Mouse (Mus musculus): ENCODE data around the gene Atp8b2.

Gene Atp8b2

DNA sequence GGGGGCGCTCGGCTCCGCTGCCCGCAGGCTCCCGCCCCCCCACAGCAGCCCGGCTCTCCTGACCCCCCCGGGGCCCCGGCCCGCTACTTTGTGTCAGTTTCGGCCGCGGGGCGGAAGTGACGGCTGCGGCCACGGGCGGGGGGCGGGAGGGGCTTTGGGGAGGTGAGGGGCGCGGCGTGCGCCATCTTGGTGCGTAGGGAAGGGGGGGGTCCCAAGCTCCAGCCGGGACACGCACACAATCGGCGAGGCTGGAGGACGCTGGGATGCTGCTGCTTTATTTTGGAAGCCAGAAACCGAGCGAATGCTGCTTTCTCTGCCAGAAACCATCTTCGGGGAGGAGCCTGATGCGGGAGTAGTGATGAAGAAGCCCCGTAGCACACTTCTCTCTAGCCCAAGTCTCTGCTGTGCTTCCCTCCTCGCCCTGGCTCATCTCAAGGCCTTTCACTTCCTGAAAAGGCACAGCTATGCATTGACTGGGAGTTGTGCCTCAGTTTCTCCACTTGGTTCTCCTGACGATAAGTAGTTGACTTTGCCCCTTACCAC, at the start of gene Atp8b2:
TSS of gene Atp8b2 (minus strand) at position 288 of the 543 bp plus-strand sequence.
- peak; percentile 81 for DNase-seq

DNA sequence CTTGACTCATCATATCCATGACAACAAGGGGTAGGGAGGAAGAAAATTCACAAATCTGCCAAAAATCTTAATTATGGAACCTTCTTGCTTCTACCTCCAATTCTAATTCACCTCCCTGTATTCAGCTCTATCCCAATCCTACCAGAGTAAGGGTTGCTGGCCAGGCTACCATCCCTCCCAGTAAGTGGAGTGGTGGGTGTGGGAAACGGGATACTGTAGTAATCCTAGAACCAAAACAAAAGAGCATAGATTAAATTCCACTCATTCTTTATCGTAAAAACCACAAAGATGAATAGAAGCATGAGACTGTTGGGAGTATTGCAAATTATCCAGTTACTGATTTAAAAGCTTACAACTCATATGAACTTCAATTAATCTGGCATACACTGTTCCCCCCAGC, 47.0 kb upstream of the Atp8b2 start:
- DNase-seq: no peak

DNA sequence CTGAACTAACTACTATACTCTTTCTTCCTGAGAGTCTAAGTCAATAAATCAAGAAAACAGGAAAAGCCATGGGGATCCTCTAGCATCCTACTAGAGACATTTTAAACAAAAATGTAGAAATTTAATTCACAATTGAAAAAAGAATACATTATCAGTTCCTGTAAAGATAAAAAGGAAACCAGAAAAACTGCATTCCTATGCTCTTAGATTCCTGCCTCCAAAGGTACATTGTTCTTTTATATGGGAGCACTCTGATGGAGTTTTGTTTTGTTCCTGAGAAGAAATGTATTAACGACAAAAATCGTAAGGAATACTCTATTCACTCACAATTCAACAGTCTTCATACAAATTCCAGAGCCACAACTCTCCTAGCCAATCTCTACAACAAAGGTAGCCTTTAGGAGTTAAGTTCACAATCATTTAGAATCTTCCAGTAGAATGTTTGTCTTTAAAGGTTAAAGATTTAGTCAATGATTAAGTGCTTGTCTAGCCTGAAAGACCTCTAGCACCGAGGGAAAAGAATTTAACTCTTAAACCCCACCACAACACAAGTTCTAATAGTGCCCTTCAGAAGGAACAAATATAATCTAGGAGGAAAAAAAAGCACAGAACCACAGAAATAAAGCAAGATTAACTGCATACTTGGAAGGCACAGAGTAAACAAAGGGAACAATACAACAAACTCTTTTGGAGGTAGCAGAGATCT, 40.9 kb upstream of the Atp8b2 start:
- no peak for DNase-seq

DNA sequence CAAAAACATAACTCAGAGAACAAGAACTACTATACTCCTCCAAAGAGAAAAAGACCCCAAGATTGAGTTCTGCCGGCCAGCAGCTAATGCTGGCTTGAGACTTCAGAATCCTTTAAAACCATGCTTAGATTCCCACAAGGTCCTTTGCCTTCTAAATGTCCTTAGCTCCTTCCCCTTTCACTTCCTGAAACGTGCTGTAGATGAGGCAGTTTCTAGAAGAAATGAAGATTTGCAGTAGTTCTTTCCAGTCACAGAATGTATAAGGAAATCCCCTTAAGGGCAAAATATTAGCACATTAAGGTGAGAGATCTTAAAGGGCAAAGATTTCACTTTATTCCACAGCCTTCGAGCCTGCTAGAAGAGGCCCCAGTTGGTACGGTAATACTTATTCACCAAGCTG, 36.5 kb upstream of the Atp8b2 start:
- DNase-seq: no peak

DNA sequence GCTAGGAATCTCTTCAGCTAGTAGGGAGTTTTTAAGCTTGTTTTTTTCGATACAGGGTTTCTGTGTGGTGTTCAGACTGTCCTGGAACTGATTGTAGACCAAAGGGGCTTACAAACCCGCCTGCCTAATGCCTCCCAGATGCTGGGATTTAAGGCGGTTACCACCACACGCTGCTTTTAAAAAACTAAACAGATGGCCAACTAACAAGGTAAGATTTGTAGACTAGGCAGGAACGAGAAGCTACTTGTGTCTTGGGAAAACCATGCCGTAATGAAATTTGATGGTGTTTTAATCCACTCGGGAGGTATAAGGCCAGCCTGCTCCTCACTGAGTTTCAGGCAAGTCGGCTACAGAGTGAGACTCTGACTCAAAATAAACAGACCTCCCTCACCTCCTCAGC, 35.8 kb upstream of the Atp8b2 start:
- no peak for DNase-seq

DNA sequence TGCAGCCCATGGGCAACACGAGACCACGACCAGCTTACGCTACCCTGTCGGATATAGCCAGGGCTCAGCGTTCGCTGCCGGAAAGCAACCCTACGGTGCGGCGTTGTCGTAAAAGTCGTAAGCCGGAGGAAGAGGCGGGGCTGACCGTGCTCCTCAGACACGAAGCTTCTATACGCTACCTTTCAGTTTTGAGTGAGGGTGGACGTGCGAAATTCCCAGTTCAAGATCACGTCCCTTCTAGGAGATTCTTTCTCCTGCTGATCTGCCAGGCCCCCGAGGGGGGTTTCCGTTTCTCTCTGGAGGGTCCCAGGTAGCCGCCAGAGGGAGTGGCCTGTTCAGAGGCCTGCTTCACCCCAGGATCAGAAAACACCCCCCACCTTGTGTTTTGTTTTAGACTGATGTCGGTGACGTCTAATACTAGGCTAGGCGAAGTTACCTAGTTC, 35.3 kb upstream of the Atp8b2 start, which contains the start of gene Hax1:
TSS of gene Hax1 (minus strand) at position 169 of the 443 bp plus-strand sequence.
- peak; percentile 96 for DNase-seq

DNA sequence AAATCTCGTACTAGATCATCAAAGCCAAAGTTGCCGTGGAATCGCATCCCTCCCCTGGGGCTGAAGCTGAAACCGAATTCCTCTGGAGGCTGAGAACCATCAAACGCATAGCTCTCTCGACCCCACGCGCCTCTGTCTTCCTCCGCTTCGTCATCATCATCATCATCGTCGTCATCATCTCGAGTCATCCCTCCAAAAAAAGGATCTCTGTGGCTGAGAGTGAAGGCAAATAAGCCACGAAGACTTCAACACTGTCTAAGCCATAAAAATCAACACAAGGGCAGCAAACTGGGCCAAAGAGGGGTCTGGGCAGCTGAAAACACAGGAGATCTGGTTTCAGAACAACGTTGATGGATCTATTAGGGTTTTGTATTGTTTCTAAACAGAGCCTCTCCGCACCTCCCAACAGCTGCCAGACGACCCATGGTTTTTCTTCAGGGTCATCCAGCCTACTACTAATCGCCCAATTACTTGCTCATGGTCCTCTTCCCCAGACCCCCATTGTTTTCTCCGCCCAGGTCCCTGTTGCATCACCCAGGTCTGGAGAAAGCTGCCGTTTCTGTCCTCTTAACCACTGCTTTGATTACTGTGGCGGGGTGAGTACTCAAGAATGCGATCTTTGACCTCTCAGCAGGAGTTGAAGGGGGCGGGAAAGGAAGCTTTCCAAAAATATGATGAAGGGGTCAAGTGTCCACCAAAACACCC, 34.6 kb upstream of the Atp8b2 start:
- peak; percentile 30 for DNase-seq

DNA sequence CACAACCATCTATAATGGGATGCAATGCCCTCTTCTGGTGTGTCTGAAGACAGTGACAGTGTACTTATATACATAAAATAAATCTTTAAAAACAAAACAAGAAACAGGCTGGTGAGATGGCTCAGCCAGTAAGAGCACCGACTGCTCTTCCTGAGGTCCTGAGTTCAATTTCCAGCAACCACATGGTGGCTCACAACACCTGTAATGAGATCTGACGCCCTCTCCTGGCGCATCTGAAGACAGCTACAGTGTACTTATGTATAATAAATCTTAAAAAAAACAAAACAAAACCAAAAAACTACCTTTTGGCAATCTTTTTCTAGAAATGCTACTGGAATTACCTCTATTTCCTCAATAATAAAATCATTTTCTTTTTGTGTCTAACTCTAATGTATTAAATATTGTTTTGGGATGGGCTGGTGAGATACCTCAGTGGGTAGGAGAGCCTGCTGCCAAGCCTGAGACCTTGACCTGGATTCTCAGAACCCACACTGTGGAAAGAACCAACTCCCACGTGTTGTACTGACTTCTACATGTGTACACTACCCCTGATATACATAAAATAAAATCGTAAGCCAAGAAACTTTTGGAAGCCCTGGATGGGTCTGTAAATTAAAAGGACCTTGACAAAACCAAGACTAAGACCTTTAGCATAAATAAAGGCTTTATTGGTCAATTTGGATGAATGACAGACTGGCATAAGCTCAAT, 31.7 kb upstream of the Atp8b2 start:
- DNase-seq: no peak

DNA sequence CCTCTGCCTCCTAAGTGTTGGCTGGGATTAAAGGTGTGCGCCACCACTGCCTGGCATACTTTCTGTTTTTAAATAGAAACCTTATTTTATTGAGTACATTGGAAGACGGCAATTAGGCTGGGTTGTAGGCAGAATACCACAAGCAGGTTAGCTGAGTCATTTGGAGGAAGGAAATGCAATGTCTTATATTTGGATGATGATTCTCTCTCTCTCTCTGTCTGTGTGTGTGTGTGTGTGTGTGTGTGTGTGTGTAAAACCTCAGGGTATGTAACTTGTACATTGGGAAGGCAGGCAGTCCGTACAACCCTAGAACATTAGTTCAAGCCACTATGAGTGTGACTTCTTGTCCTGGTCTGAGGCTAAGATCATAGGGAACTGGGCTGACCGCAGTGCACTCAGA, 24.5 kb upstream of the Atp8b2 start:
- DNase-seq: no peak

DNA sequence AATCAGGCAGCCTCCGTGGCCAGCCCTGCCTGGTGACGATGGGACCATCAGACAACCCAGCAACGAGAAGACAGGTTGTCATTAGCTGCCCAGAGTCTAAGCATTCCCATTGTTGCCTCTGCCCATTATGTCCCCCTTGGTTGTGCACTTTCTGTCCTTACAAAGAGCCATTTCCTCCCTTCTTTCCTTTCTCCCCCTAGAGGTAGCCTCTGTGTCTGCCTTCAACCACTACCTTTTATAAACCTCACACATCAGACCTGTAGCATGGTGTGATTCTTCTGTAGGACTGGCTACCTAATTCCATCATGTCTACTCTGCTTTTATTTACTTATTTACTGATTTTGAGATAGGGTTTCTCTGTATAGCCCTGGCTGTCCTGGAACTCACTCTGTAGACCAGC, 23.9 kb upstream of the Atp8b2 start:
- no peak for DNase-seq

DNA sequence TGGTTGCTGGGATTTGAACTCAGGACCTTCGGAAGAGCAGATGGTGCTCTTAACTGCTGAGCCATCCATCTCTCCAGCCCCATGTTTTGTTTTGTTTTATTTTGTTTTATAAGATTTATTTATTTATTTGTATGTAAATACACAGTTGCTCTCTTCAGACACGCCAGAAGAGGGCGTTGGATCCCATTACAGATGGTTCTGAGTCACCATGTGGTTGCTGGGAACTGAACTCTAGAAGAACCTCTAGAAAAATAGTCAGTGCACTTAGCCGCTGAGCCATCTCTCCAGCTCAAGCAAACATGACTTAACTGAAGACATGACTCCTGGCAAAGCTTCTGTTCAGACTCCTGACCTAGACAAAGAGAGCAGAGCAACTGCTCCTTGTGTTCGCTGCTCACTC, 19.1 kb upstream of the Atp8b2 start:
- no peak for DNase-seq

DNA sequence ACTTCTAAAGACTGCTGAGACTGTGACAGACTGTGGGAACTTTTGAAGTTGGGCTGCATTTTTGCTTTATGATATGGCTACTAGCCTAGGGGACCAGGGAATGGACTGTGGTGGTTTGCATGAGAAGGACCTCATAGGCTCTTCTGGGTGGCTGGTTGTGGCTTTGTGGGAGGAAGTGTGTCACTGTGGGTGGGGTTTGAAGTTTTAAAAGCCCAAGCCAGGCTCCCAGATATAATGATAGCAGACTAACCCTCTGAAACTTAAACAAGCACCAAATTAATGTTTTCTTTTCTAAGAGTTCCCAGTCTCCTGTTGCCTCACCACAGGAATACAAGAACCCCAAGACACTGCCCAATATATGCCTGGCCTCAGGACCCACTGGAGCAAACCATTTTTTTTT, 13.6 kb upstream of the Atp8b2 start:
- no peak for DNase-seq

DNA sequence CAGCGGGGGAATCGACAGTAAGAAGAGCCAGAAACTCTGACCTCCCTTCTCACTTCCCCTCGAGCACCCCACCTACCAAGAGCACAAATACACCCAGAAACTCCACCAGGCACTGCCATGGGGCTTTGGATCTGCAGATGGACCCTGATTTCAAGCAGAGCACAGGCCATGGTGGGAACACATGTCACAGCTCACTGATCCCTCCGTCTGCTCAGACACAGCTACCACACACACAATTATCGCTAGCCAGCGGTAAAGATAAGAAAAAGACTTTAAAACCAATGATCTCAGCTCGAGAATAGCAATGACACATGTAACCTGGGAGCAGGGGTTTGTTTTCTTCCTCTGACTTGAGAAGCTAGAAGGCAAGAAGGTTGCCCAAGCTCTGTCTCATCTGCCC, 5.2 kb upstream of the Atp8b2 start:
- no peak for DNase-seq

DNA sequence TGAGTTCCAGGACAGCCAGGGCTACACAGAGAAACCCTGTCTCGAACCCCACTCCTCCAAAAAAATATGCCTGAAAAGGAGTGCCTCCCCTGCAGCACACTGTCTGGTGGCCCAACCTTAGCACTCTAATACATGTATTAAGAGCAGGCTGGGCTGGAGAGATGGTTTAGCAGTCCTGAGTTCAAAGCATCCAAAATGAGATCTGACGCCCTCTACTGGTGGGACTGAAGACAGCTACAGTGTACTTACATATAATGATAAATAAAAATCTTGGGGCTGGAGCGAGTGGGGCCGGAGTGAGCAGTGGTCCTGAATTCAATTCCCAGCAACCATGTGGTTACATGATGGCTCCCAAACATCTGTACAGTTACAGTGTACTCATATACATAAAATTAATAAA, 3.6 kb upstream of the Atp8b2 start:
- DNase-seq: peak; percentile 45

DNA sequence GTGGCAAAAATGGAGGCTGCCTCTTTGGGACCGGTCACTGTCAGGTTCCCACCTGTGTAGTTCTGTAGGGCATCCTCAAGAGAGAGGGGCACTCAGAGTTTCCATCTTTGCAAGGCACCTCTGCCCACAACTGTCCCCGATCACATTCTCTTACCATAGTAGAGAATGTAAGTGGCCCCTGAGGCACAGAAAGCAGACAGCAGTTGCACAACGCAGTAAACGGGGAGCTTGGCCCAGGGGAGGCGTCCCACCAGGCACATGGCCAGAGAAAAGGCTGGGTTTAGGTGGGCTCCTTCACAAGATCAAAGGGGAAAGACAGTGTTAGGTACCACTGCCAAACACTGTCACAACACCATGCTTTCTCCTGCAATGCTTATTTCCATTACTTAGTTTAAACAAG, 2.7 kb upstream of the Atp8b2 start:
- no peak for DNase-seq

DNA sequence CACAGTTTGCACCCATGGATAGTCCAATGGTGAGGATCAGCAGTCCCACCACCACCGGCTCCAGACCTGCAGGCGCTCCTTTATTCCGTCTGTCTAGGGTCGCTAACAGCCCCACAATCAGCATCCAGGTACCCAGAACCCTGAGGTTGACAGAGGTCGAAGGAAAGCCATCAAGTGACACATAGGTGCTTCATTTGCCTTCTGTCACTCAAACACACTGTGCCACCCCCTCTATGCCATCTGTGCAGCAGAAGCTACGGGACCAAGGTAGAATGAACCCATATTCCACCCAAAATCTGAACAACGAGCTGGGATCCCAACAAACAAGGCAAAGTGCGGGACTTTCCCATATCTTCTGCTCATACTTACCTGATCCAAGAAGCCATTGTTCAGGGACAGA, 2.2 kb upstream of the Atp8b2 start:
- no peak for DNase-seq

DNA sequence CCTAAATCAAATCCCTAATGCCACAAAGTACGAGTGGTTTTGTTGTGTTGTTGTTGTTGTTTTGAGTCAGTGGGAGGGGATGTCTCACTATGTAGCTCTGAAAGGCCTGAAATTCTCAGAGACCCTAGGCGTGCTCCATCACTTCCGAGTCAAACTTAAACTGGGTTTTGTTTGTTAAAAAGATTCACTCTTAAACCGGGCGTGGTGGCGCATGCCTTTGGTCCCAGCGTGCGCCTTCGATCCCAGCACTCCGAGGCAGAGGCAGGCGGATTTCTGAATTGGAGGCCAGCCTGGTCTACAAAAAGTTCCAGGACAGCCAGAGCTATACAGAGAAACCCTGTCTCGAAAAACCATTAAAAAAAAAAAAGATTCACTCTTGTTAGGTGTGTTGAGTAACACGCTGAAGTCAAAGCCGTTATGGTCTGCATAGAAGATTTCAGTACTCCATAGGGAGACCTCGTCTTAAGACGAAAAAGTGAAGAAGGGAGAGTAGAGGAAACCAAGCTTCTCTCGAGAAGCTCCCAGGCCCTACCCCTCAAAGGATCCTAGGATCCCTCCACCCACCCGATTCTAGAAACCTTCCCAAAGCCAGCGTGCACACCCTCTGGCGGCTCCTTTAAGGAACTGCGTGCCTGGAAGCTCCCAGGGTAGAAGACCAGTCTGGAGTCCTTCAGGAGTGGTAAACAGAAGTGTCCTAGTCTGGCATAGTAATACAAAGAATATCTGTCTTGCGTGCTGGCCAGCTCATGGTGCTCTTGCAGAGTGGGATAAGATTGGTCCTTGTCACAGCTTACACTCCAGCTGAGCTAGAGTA, 825 bp upstream of the Atp8b2 start:
- DNase-seq: peak; percentile 87

DNA sequence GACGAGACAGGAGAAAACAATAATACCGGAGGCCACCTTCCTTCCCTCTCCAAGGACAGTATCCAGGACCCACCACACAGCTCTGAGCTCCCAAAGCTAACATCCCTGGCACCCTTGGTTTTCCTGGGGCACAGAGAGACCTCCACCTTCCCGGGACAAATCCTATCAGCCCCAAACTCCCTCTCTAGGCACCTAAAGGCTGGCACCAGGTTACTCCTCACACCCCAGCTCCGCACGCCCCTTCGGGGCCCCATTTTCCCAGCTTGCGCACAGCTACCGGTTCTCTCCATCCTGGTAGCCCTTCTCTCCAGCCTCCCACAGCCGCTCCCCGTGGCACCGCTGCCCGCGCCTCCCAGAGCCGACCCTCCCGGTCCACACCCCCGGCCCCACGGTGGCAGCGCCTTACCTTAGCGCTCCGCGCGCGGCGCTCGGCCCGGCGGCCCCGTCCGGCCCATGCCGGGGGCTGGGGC, 522 bp downstream of the Atp8b2 start:
- no peak for DNase-seq

DNA sequence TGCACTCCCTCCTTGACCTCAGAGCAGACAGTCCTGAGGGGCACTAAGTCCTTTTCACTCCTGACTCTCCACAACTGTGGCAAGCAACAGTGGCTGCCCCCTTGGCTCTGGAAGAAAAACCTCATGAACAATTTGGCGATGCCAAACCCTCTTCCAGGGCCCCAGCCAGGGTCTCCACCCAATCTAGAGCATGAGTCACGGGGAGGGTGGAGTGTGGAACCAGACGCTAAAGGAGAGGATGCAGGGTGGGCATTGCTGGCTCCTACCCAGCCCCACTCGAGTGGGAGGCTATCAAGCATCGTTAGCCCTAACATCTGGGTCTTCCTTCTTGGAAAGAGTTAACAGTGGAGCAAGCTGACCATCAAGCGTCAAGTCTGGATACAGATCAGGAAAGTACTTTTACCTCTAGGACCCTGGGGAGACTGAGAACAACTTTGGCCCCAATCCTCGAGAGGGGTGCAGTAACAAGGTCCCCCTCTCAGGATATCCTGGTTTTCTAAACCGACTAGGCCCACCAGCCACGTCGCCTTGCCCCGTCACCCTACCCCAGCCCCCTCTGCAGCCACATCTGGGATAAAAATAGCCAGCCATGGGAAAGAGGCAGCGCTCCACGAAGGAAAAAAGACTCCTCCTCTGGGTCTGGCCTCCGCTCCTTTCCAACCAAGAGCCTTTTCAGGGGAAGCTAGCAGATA, 1.1 kb downstream of the Atp8b2 start:
- peak; percentile 73 for DNase-seq

DNA sequence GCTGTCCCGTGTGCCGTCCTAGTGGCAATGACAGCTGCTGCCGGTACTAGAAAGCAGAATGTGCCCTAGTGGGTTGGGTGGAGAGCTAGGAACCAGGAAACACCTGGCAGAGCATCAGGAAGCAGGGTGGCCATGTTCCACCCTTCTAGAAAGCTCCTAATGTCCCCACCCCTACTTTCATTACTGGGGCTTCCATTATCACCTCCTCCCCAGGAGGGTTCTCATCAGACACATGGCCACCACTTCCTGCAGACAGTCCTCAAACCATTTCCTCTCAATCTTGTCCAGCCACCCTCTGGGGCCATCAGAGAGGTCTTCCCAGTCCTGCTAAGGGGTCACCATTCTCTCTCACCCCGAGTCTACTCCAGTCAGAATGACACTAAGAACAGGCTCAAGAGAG, 1.9 kb downstream of the Atp8b2 start:
- DNase-seq: no peak

DNA sequence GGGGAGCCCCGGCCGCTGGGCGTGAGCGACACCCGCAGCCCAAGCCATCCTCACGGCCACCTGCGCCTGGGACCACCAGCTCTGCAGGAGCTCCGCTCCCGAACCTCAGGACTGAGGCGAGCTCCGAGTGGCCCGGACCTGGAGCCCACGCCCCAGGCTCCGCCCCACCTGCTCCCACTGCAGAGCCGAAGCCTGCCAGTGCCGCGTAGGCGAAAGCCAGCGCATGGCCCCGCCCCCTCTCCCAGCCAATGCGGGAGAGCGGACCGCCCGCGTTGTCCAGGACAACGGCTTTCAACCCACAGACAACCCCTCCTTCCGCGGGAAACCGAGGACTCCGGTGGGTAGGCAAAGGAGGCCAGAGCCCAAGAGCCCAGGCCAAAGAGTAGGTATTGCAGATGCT, 2.8 kb downstream of the Atp8b2 start:
- peak; percentile 95 for DNase-seq

DNA sequence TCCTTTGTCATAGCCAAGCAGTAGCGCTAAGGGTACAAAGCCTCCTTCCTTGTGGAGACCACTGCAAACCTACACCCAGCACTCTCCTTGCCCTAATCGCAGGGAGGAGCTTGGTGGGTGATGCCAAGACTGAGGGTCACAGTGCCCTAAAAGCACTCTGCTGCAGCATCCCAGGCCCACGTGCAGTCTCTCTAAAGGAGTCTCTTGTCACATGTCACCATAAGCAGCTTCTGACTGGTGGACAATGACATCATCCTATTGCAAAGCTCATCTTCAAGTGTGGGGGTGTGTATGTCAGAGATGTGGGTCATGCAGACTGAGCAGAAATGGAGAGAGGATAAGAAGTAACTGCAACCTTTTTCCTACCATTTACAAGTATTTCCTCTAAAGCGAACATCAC, 3.9 kb downstream of the Atp8b2 start:
- DNase-seq: no peak

Data from lung, postnatal 10 days (tissue).